Mouse (Mus musculus) T-helper 17 cell (primary cell): ENCODE measurements around the gene Rab29.

Experiments used
- in situ Hi-C, 2 experiments: fragments of 300-600 bp; cut with MboI, MseI; formaldehyde crosslinking; loops; 1 replicate in 1 of 2; 2 replicates in 1 of 2; pipeline ENCODE4 v1.15.1; 2025; ENCODE audit warnings: high pct_unique_total_duplicates in 2 of 2

Rab29 gene

GRCm38 (mm10) chr1:131865596-131865995 is 1.4 kb upstream of the Rab29 start:
- in situ Hi-C loops, result no loop called here

GRCm38 (mm10) chr1:131866304-131866999 is 572 bp upstream of the Rab29 start:
- in situ Hi-C loops, result no loop called here

GRCm38 (mm10) chr1:131867946-131868290 is 894 bp downstream of the Rab29 start:
- in situ Hi-C loops, result no loop called here

- in situ Hi-C loops, result no loop called here
Observed at GRCm38 (mm10) chr1:131869561-131869960, 2.5 kb downstream of the Rab29 start.

GRCm38 (mm10) chr1:131872856-131873255 is 5.8 kb downstream of the Rab29 start:
- in situ Hi-C loops, result no loop called here

GRCm38 (mm10) chr1:131879816-131880215 is 12.8 kb downstream of the Rab29 start:
- in situ Hi-C loops, result no loop called here

- in situ Hi-C loops, result no loop called here
Observed at GRCm38 (mm10) chr1:131882787-131883186, 15.8 kb downstream of the Rab29 start.

- in situ Hi-C loops, result no loop called here
Observed at GRCm38 (mm10) chr1:131886173-131886572, 19.1 kb downstream of the Rab29 start.

- in situ Hi-C loops, result no loop called here
Observed at GRCm38 (mm10) chr1:131886641-131887040, 19.6 kb downstream of the Rab29 start.

- in situ Hi-C loops, result no loop called here
Observed at GRCm38 (mm10) chr1:131890043-131890658, 23.1 kb downstream of the Rab29 start.

GRCm38 (mm10) chr1:131891436-131891835 is 24.4 kb downstream of the Rab29 start:
- in situ Hi-C loops, result no loop called here

GRCm38 (mm10) chr1:131902679-131903078 is 35.7 kb downstream of the Rab29 start:
- in situ Hi-C loops, result loop anchor here (10.0 to 25.0 kb wide), 2 partner anchors 1110 to 1178 kb away; partner anchors contain the start of gene Pfkfb2 (in 1 of the 2)

- in situ Hi-C loops, result loop anchor here (10.0 to 25.0 kb wide), 2 partner anchors 1109 to 1178 kb away; partner anchors contain the start of gene Pfkfb2 (in 1 of the 2)
Observed at GRCm38 (mm10) chr1:131903251-131903650, 36.2 kb downstream of the Rab29 start.

GRCm38 (mm10) chr1:131905497-131905896 is 38.5 kb downstream of the Rab29 start:
- in situ Hi-C loops, result loop anchor here (10.0 to 25.0 kb wide), 2 partner anchors 1107 to 1181 kb away; partner anchors contain the start of gene Pfkfb2 (in 1 of the 2)

GRCm38 (mm10) chr1:131908456-131908855 is 41.4 kb downstream of the Rab29 start:
- in situ Hi-C loops, result loop anchor here (10.0 to 25.0 kb wide), 2 partner anchors 1104 to 1184 kb away; partner anchors contain the start of gene Pfkfb2 (in 1 of the 2)

GRCm38 (mm10) chr1:131909236-131909635 is 42.2 kb downstream of the Rab29 start:
- in situ Hi-C loops, result loop anchor here (10.0 to 25.0 kb wide), 2 partner anchors 1103 to 1184 kb away; partner anchors contain the start of gene Pfkfb2 (in 1 of the 2)

GRCm38 (mm10) chr1:131910001-131910648 is 43.1 kb downstream of the Rab29 start, which contains the start of gene Nucks1:
Gene Nucks1, plus strand, starts transcription at chr1:131910534.
- in situ Hi-C loops, result loop anchor here in 1 of 2 experiments (25.0 kb wide), 1 partner anchor 1102 kb away; no protein-coding TSS in a partner anchor

- in situ Hi-C loops, result loop anchor here in 1 of 2 experiments (25.0 kb wide), 1 partner anchor 1101 kb away; no protein-coding TSS in a partner anchor
Observed at GRCm38 (mm10) chr1:131910674-131911558, 43.9 kb downstream of the Rab29 start.

- in situ Hi-C loops, result loop anchor here in 1 of 2 experiments (25.0 kb wide), 1 partner anchor 1095 kb away; no protein-coding TSS in a partner anchor
Observed at GRCm38 (mm10) chr1:131917634-131918033, 50.6 kb downstream of the Rab29 start.

- in situ Hi-C loops, result loop anchor here in 1 of 2 experiments (25.0 kb wide), 1 partner anchor 1093 kb away; no protein-coding TSS in a partner anchor
Observed at GRCm38 (mm10) chr1:131919052-131919451, 52.0 kb downstream of the Rab29 start.

- in situ Hi-C loops, result loop anchor here in 1 of 2 experiments (25.0 kb wide), 1 partner anchor 1090 kb away; no protein-coding TSS in a partner anchor
Observed at GRCm38 (mm10) chr1:131922100-131922499, 55.1 kb downstream of the Rab29 start.
